Mouse (Mus musculus): ENCODE measurements around the gene Tfb1m. TPM values are rescaled to one million over a fixed set of nuclear protein-coding genes. Genes with fewer than 3 reads are reported as not detected.

Gene Tfb1m
- total and polyA plus RNA-seq, 3 experiments = 1.8 to 36.3 (median 22.6) TPM

DNA sequence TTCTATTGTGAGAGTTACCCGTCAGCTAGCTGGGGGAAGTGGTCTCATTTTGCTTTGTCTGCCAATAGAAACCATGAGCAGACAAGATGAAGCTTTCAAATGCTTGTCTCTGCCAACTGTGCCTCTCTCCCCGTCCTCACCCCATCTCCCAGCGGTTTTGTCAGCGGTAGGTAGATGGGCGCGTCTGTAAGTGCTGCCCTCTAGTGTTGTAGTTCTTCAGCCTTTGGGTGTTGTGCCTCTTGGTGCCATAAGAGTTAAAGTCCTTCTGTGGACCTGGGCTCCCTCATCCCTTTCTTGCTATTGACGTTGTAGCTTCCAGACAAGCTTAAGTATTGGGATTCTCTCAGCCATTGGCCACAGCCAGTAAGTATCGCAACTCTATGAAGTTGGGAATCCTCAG lies 4.8 kb upstream of the Tfb1m start:
- DNase-seq (ENCODE audit: low spot score) = no peak
- H3K9me3 ChIP-seq (replicated peaks) = no peaks in the 10 kb centered on the region
- TF ChIP-seq POLR2AphosphoS5 (IDR thresholded peaks at IDR 0.05; ENCODE audit: insufficient replicate concordance, low read depth, low read length) (no peak), GATA2 (IDR thresholded peaks at IDR 0.05; ENCODE audit: borderline replicate concordance, low read depth, low read length) (no peak), GATA1 (IDR thresholded peaks at IDR 0.05; ENCODE audit: borderline replicate concordance, low read length) (no peak), CTCF (IDR thresholded peaks at IDR 0.05; ENCODE audit: low read depth, low read length) (no peak), TAL1 (conservative IDR thresholded peaks at IDR 0.05; ENCODE audit: low read depth, low read length) (no peak)
- ATAC-seq (ENCODE audit: extremely low read depth, insufficient number of reproducible peaks, low FRiP score, poor library complexity, severe bottlenecking) = no peak
- H3K27me3 ChIP-seq (ENCODE audit: insufficient read depth, low read length) = peaks cover 3% of the 10 kb centered on the region
- H3K4me3 ChIP-seq (ENCODE audit: low read depth, low read length) = no peak overlapping the region
- no peaks in the 10 kb centered on the region for H3K36me3 ChIP-seq (replicated peaks)
- peaks cover 4% of the 10 kb centered on the region; the same call in 1 of the 2 replicates for H3K4me1 ChIP-seq (ENCODE audit: insufficient read depth, low read depth, low read length)

DNA sequence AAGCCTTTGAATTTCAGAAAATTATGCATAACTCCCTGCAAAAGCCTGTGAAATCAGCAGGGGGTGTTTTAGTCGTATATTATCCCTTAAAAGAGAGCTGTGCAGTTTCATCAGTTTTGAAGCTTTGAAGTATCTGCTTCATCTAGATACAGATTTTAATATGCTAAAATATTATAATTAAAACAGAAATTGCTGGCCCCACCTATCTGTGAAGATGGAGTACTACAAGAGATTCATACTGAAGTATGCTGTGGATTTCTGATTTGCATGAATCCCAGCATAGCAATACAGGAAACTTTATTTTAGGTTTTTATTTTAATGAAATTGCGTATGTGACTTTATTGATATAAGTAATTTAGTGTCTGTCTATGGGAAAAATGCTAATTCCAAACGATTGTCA lies 3.0 kb upstream of the Tfb1m start:
- ATAC-seq (ENCODE audit: extremely low read depth, insufficient number of reproducible peaks, low FRiP score, poor library complexity, severe bottlenecking) (no peak), DNase-seq (ENCODE audit: low spot score) (no peak)
- H3K4me3 ChIP-seq (ENCODE audit: low read depth, low read length) = no peak overlapping the region
- H3K9me3 ChIP-seq (replicated peaks) = no peaks in the 10 kb centered on the region
- peaks cover 19% of the 10 kb centered on the region for H3K4me1 ChIP-seq (ENCODE audit: insufficient read depth, low read depth, low read length)
- no peaks in the 10 kb centered on the region for H3K36me3 ChIP-seq (replicated peaks)
- H3K27me3 ChIP-seq (ENCODE audit: insufficient read depth, low read length) = peaks cover 3% of the 10 kb centered on the region; the same call in 1 of the 2 replicates
- TF ChIP-seq TAL1 (conservative IDR thresholded peaks at IDR 0.05; ENCODE audit: low read depth, low read length) (no peak), POLR2AphosphoS5 (IDR thresholded peaks at IDR 0.05; ENCODE audit: insufficient replicate concordance, low read depth, low read length) (no peak), CTCF (IDR thresholded peaks at IDR 0.05; ENCODE audit: low read depth, low read length) (no peak), GATA2 (IDR thresholded peaks at IDR 0.05; ENCODE audit: borderline replicate concordance, low read depth, low read length) (no peak), GATA1 (IDR thresholded peaks at IDR 0.05; ENCODE audit: borderline replicate concordance, low read length) (no peak)

DNA sequence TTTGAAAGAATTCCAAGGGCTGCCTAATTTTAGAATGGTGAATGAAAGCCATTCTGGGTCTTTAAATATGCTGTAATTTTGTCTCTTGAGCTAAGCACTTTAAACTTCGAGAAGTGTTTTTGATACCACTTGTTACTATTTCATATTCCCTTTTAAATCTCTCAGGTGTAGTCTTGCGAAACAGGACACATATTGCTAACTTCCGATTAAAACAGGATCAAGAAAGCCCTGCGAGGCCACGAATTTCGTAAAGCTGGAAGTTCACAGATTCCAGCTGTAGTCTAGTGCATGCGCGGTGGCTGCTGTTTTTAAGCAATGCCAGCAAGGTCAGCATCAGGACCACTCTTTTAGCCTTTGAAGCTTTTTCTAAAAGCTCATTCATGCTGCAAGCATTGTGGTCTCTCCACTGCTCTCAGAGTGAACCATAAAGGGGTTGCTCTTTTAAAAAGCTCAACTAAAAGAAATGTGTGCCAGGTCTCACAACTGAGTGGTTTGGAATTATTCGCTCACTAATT lies 832 bp upstream of the Tfb1m start:
- no peaks in the 10 kb centered on the region for H3K9me3 ChIP-seq (replicated peaks)
- peaks cover 22% of the 10 kb centered on the region for H3K4me1 ChIP-seq (ENCODE audit: insufficient read depth, low read depth, low read length)
- H3K4me3 ChIP-seq (ENCODE audit: low read depth, low read length) = peak overlapping the region; percentile 74; the same call in 1 of the 2 replicates
- no peak for TF ChIP-seq GATA2 (IDR thresholded peaks at IDR 0.05; ENCODE audit: borderline replicate concordance, low read depth, low read length)
- no peak for TF ChIP-seq TAL1 (conservative IDR thresholded peaks at IDR 0.05; ENCODE audit: low read depth, low read length)
- TF ChIP-seq CTCF (IDR thresholded peaks at IDR 0.05; ENCODE audit: low read depth, low read length) = no peak
- no peak for TF ChIP-seq GATA1 (IDR thresholded peaks at IDR 0.05; ENCODE audit: borderline replicate concordance, low read length)
- TF ChIP-seq POLR2AphosphoS5 (IDR thresholded peaks at IDR 0.05; ENCODE audit: insufficient replicate concordance, low read depth, low read length) = no peak
- no peak for ATAC-seq (ENCODE audit: extremely low read depth, insufficient number of reproducible peaks, low FRiP score, poor library complexity, severe bottlenecking)
- no peak for DNase-seq (ENCODE audit: low spot score)
- H3K27me3 ChIP-seq (ENCODE audit: insufficient read depth, low read length) = no peaks in the 10 kb centered on the region
- peaks cover 13% of the 10 kb centered on the region for H3K36me3 ChIP-seq (replicated peaks)

DNA sequence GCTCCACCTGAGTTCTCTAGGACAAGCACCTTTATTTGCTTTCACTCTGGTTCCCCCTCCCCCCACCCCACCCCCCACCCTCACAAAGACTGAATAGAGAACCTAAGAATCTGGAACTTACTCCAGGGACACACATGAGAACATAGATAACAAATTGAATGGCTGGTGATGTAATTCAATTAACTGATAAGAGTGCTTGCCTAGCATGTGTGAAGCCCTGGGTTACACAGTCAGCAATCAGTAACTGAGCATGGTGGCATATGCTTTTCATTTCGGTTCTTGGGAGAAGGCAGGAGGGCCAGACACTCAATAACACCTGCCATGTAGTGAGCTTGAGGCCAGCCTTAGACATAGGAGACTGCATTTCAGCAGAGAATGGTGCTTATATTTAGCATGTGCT lies 1.3 kb downstream of the Tfb1m start:
- DNase-seq (ENCODE audit: low spot score) (no peak), ATAC-seq (ENCODE audit: extremely low read depth, insufficient number of reproducible peaks, low FRiP score, poor library complexity, severe bottlenecking) (no peak)
- Histone ChIP-seq H3K4me3 (ENCODE audit: low read depth, low read length) (no peak overlapping the region; the same call in 1 of the 2 replicates), H3K36me3 (replicated peaks) (peaks cover 29% of the 10 kb centered on the region), H3K4me1 (ENCODE audit: insufficient read depth, low read depth, low read length) (peaks cover 22% of the 10 kb centered on the region), H3K9me3 (replicated peaks) (no peaks in the 10 kb centered on the region), H3K27me3 (ENCODE audit: insufficient read depth, low read length) (no peaks in the 10 kb centered on the region)
- TF ChIP-seq POLR2AphosphoS5 (IDR thresholded peaks at IDR 0.05; ENCODE audit: insufficient replicate concordance, low read depth, low read length) = no peak
- no peak for TF ChIP-seq TAL1 (conservative IDR thresholded peaks at IDR 0.05; ENCODE audit: low read depth, low read length)
- no peak for TF ChIP-seq GATA2 (IDR thresholded peaks at IDR 0.05; ENCODE audit: borderline replicate concordance, low read depth, low read length)
- no peak for TF ChIP-seq CTCF (IDR thresholded peaks at IDR 0.05; ENCODE audit: low read depth, low read length)
- TF ChIP-seq GATA1 (IDR thresholded peaks at IDR 0.05; ENCODE audit: borderline replicate concordance, low read length) = no peak

DNA sequence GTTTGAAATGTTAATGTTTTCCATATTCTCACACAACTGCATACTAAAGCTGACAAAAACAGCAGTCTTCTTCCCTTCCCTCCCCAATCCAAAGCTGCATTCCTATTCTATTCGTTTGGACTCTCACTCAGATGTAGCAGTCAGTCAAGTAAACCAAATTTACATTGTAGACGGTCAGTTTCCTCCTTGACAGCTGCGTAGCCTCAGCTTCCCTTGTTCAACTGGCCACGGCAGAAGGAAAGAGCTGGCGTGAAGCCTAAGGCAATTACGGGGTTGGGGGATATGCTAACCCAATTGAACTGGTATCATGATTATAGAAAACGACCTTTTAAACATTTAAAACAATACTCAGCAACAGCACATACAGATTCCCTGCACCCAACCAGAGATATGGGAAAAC lies 9.9 kb downstream of the Tfb1m start:
- ATAC-seq (ENCODE audit: extremely low read depth, insufficient number of reproducible peaks, low FRiP score, poor library complexity, severe bottlenecking) (no peak), DNase-seq (ENCODE audit: low spot score) (no peak)
- H3K4me3 ChIP-seq (ENCODE audit: low read depth, low read length) = no peak overlapping the region
- H3K27me3 ChIP-seq (ENCODE audit: insufficient read depth, low read length) = no peaks in the 10 kb centered on the region
- H3K4me1 ChIP-seq (ENCODE audit: insufficient read depth, low read depth, low read length) = no peaks in the 10 kb centered on the region
- H3K9me3 ChIP-seq (replicated peaks) = no peaks in the 10 kb centered on the region
- TF ChIP-seq GATA2 (IDR thresholded peaks at IDR 0.05; ENCODE audit: borderline replicate concordance, low read depth, low read length) (no peak), GATA1 (IDR thresholded peaks at IDR 0.05; ENCODE audit: borderline replicate concordance, low read length) (no peak), TAL1 (conservative IDR thresholded peaks at IDR 0.05; ENCODE audit: low read depth, low read length) (no peak), POLR2AphosphoS5 (IDR thresholded peaks at IDR 0.05; ENCODE audit: insufficient replicate concordance, low read depth, low read length) (no peak), CTCF (IDR thresholded peaks at IDR 0.05; ENCODE audit: low read depth, low read length) (no peak)
- H3K36me3 ChIP-seq (replicated peaks) = peaks cover 56% of the 10 kb centered on the region

DNA sequence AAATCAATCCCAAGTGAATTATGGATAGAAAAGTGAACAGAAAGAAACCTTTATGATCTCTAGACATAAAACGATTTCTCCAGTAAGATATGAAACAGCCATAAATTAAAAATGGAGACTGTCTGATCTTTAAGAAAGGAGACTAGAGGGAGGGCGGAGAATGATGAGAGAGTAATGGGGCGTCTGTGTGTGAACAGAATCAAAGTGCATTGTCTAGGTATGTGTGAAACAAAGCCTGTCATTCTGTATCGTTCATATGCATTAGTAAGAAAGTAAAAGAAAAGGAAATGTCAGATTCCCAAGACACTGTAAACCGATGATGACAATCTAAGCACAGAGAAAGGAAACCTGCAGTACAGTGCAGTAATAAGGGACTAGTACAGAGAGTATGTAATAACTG lies 16.5 kb downstream of the Tfb1m start:
- no peak overlapping the region for H3K4me3 ChIP-seq (ENCODE audit: low read depth, low read length)
- DNase-seq (ENCODE audit: low spot score) = no peak
- ATAC-seq (ENCODE audit: extremely low read depth, insufficient number of reproducible peaks, low FRiP score, poor library complexity, severe bottlenecking) = no peak
- H3K4me1 ChIP-seq (ENCODE audit: insufficient read depth, low read depth, low read length) = no peaks in the 10 kb centered on the region
- peaks cover 56% of the 10 kb centered on the region for H3K36me3 ChIP-seq (replicated peaks)
- H3K9me3 ChIP-seq (replicated peaks) = no peaks in the 10 kb centered on the region
- H3K27me3 ChIP-seq (ENCODE audit: insufficient read depth, low read length) = no peaks in the 10 kb centered on the region
- no peak for TF ChIP-seq GATA1 (IDR thresholded peaks at IDR 0.05; ENCODE audit: borderline replicate concordance, low read length)
- TF ChIP-seq TAL1 (conservative IDR thresholded peaks at IDR 0.05; ENCODE audit: low read depth, low read length) = no peak
- TF ChIP-seq GATA2 (IDR thresholded peaks at IDR 0.05; ENCODE audit: borderline replicate concordance, low read depth, low read length) = no peak
- TF ChIP-seq CTCF (IDR thresholded peaks at IDR 0.05; ENCODE audit: low read depth, low read length) = no peak
- TF ChIP-seq POLR2AphosphoS5 (IDR thresholded peaks at IDR 0.05; ENCODE audit: insufficient replicate concordance, low read depth, low read length) = no peak
